Mouse (Mus musculus): Measurements from ENCODE around the gene Palld.

Palld gene

GRCm38 (mm10) chr8:61591446-61591845 lies 311.0 kb downstream of the Palld start:
- no peak for DNase-seq (ENCODE audit: low read depth in 1 of 2, low spot score in 2 of 2)

GRCm38 (mm10) chr8:61590551-61591431 lies 311.7 kb downstream of the Palld start:
- peak in 1 of 2 experiments; percentile 46 for DNase-seq (ENCODE audit: low read depth in 1 of 2, low spot score in 2 of 2)

- DNase-seq (ENCODE audit: low read depth in 1 of 2, low spot score in 2 of 2): no peak
Measured at GRCm38 (mm10) chr8:61589972-61590391, 312.5 kb downstream of the Palld start.

GRCm38 (mm10) chr8:61588336-61588735 lies 314.2 kb downstream of the Palld start:
- no peak for DNase-seq (ENCODE audit: low read depth in 1 of 2, low spot score in 2 of 2)

GRCm38 (mm10) chr8:61587731-61588130 lies 314.8 kb downstream of the Palld start:
- no peak for DNase-seq (ENCODE audit: low read depth in 1 of 2, low spot score in 2 of 2)

- no peak for DNase-seq (ENCODE audit: low read depth in 1 of 2, low spot score in 2 of 2)
Measured at GRCm38 (mm10) chr8:61586529-61586928, 316.0 kb downstream of the Palld start.

- DNase-seq (ENCODE audit: low read depth in 1 of 2, low spot score in 2 of 2): no peak
Measured at GRCm38 (mm10) chr8:61585746-61586145, 316.7 kb downstream of the Palld start.

GRCm38 (mm10) chr8:61584714-61585383 lies 317.6 kb downstream of the Palld start:
- DNase-seq (ENCODE audit: low read depth in 1 of 2, low spot score in 2 of 2): peak; percentile 11 to 20

GRCm38 (mm10) chr8:61582547-61582946 lies 319.9 kb downstream of the Palld start:
- DNase-seq (ENCODE audit: low read depth in 1 of 2, low spot score in 2 of 2): no peak

- no peak for DNase-seq (ENCODE audit: low read depth in 1 of 2, low spot score in 2 of 2)
Measured at GRCm38 (mm10) chr8:61581259-61581658, 321.2 kb downstream of the Palld start.

GRCm38 (mm10) chr8:61579831-61580230 lies 322.7 kb downstream of the Palld start:
- no peak for DNase-seq (ENCODE audit: low read depth in 1 of 2, low spot score in 2 of 2)

- no peak for DNase-seq (ENCODE audit: low read depth in 1 of 2, low spot score in 2 of 2)
Measured at GRCm38 (mm10) chr8:61578754-61579153, 323.7 kb downstream of the Palld start.

- DNase-seq (ENCODE audit: low read depth in 1 of 2, low spot score in 2 of 2): no peak
Measured at GRCm38 (mm10) chr8:61575096-61575653, 327.3 kb downstream of the Palld start.

GRCm38 (mm10) chr8:61574526-61574925 lies 328.0 kb downstream of the Palld start:
- no peak for DNase-seq (ENCODE audit: low read depth in 1 of 2, low spot score in 2 of 2)

- no peak for DNase-seq (ENCODE audit: low read depth in 1 of 2, low spot score in 2 of 2)
Measured at GRCm38 (mm10) chr8:61573179-61573937, 329.1 kb downstream of the Palld start.

- DNase-seq (ENCODE audit: low read depth in 1 of 2, low spot score in 2 of 2): no peak
Measured at GRCm38 (mm10) chr8:61572697-61573096, 329.8 kb downstream of the Palld start.

GRCm38 (mm10) chr8:61570637-61571036 lies 331.9 kb downstream of the Palld start:
- no peak for DNase-seq (ENCODE audit: low read depth in 1 of 2, low spot score in 2 of 2)

GRCm38 (mm10) chr8:61569721-61570120 lies 332.8 kb downstream of the Palld start:
- DNase-seq (ENCODE audit: low read depth in 1 of 2, low spot score in 2 of 2): no peak

- no peak for DNase-seq (ENCODE audit: low read depth in 1 of 2, low spot score in 2 of 2)
Measured at GRCm38 (mm10) chr8:61569211-61569610, 333.3 kb downstream of the Palld start.

- no peak for DNase-seq (ENCODE audit: low read depth in 1 of 2, low spot score in 2 of 2)
Measured at GRCm38 (mm10) chr8:61563378-61563777, 339.1 kb downstream of the Palld start.

GRCm38 (mm10) chr8:61562626-61563025 lies 339.9 kb downstream of the Palld start:
- DNase-seq (ENCODE audit: low read depth in 1 of 2, low spot score in 2 of 2): no peak
